Mouse (Mus musculus) ES-Bruce4 (cell line): ENCODE data around the gene Proz. TPM values are rescaled to one million over a fixed set of nuclear protein-coding genes. Genes with fewer than 3 reads are reported as not detected.

Experiments used
- H3K27ac ChIP-seq: 2 replicates; pipeline ENCODE4 v1.5.1; 2012; ENCODE audit warnings: low read length, inconsistent platforms; ENCODE audit not compliant: insufficient read depth
- H3K27me3 ChIP-seq: 2 replicates; pipeline ENCODE4 v1.6.1; 2012; ENCODE audit warnings: mild to moderate bottlenecking, low read length, inconsistent platforms; ENCODE audit not compliant: control insufficient read depth, poor library complexity, insufficient read depth, severe bottlenecking
- H3K36me3 ChIP-seq: 2 replicates; pipeline ENCODE4 v1.6.1; 2012; ENCODE audit warnings: inconsistent platforms, mild to moderate bottlenecking, low read length, moderate library complexity; ENCODE audit not compliant: control insufficient read depth, poor library complexity, insufficient read depth, severe bottlenecking
- H3K4me1 ChIP-seq: one replicate; pipeline ENCODE4 v1.8.1; 2011; ENCODE audit warnings: low read length; ENCODE audit not compliant: control insufficient read depth, insufficient read depth
- H3K4me3 ChIP-seq: 2 replicates; pipeline ENCODE4 v1.5.1; 2011; ENCODE audit warnings: low read depth, mild to moderate bottlenecking, low read length
- H3K9ac ChIP-seq: 2 replicates; pipeline ENCODE4 v1.6.1; 2012; ENCODE audit warnings: low read depth, mild to moderate bottlenecking, inconsistent platforms; ENCODE audit not compliant: poor library complexity, severe bottlenecking
- H3K9me3 ChIP-seq: replicated peaks from 2 replicates; pipeline ENCODE4 v1.6.1; 2012; ENCODE audit warnings: mild to moderate bottlenecking, low read length, inconsistent platforms; ENCODE audit not compliant: control insufficient read depth, poor library complexity, insufficient read depth, severe bottlenecking
- CTCF ChIP-seq: IDR thresholded peaks from one replicate; pipeline ENCODE4 v1.8.1; 2011; ENCODE audit warnings: low read depth, low read length
- EP300 ChIP-seq: IDR thresholded peaks from 2 replicates; pipeline ENCODE4 v1.6.1; 2011; ENCODE audit warnings: low read depth, low read length; ENCODE audit not compliant: insufficient read depth
- POLR2A ChIP-seq: IDR thresholded peaks from one replicate; pipeline ENCODE4 v1.8.1; 2011; ENCODE audit warnings: low read length; ENCODE audit not compliant: insufficient read depth
- polyA plus RNA-seq: library from polyadenylated mRNA; stranded (reverse); fragments of >200 nt; gene quantifications from 2 replicates; pipeline ENCODE4 v1.2.4, GENCODE M21; 2011; ENCODE audit warnings: low read depth; ENCODE audit not compliant: missing spikeins, insufficient read depth, insufficient read length

Proz gene
- polyA plus RNA-seq, 1 experiment = not detected

DNA sequence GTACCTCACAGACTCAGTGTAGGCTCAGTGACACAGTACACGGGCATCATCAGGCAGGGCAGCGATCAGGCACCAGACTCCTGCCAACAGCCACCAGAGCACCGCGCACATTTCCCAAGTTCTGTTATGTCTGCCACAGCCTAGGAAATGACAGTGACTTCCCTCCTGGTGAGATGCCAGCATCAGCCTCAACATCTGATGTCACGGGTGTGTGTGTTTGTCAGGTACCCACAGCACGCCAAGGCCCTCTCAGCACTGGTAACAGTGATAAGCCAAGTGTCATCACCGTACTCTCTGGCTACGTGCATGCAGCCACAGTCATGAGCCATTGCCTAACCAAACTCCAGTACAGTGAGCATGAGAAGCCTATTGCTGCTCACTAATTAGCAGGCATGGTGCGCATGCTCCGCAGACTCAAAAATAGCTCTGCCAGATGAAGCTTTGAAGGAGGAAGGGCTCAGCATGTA, 24.3 kb upstream of the Proz start:
- Histone ChIP-seq H3K27ac (no peak overlapping the region), H3K4me1 (no peaks in the 10 kb centered on the region), H3K4me3 (no peak overlapping the region), H3K27me3 (no peaks in the 10 kb centered on the region), H3K36me3 (no peaks in the 10 kb centered on the region), H3K9me3 (no peaks in the 10 kb centered on the region), H3K9ac (no peak overlapping the region)
- no peak for TF ChIP-seq CTCF
- TF ChIP-seq EP300 = no peak
- TF ChIP-seq POLR2A = no peak

DNA sequence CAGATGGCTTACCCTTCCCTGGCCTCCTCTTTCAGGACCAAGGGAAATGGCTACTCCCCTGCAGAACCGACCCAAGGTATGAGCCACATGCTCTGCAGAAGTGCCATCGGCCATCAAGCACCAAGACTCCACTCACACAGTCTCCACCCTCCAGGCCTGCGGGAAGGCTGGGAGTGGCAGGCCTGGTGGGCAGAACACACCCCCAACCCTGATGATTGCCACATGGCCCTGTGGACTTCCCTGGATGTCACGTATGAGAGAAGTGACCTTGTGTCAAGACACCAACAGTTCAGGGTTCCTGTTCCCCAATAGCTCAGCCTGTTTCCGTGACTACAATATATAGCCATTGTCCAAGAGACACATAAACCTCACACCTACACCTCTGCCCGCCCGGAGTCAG, 23.7 kb upstream of the Proz start, which contains the start of gene F10:
Gene F10 (plus strand): TSS at position 294 of the 400 bp plus-strand sequence.
- Histone ChIP-seq H3K36me3 (no peaks in the 10 kb centered on the region), H3K4me3 (no peak within 1 kb of the TSS), H3K27ac (no peak within 1 kb of the TSS), H3K4me1 (no peaks in the 10 kb centered on the region), H3K9me3 (no peaks in the 10 kb centered on the region), H3K9ac (no peak within 1 kb of the TSS), H3K27me3 (no peaks in the 10 kb centered on the region)
- TF ChIP-seq POLR2A (no peak), EP300 (no peak), CTCF (no peak)

DNA sequence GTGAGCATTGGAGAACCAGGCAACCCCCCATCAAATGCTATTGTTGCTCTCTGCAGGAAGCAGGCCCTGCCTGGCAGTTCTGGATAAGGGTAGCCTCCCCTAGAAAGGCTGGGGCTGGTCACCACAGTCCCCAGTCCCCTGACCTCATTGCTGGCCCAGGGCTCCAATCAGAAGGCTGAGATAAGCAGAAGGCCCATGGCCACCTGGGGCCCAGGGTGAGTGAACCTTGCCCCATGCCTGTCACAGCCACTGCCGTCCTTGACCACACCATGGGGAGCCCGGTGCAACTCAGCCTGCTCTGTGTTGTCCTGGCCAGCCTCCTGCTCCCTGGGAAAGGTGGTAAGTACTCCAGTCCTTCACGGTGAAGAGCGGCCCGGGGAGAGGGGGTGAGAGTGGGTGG, 23.1 kb upstream of the Proz start:
- H3K36me3 ChIP-seq = no peaks in the 10 kb centered on the region
- no peak for TF ChIP-seq CTCF
- TF ChIP-seq EP300 = no peak
- no peak for TF ChIP-seq POLR2A
- no peaks in the 10 kb centered on the region for H3K27me3 ChIP-seq
- no peaks in the 10 kb centered on the region for H3K9me3 ChIP-seq
- H3K4me1 ChIP-seq = no peaks in the 10 kb centered on the region
- no peak overlapping the region for H3K4me3 ChIP-seq
- no peak overlapping the region for H3K27ac ChIP-seq
- H3K9ac ChIP-seq = no peak overlapping the region

DNA sequence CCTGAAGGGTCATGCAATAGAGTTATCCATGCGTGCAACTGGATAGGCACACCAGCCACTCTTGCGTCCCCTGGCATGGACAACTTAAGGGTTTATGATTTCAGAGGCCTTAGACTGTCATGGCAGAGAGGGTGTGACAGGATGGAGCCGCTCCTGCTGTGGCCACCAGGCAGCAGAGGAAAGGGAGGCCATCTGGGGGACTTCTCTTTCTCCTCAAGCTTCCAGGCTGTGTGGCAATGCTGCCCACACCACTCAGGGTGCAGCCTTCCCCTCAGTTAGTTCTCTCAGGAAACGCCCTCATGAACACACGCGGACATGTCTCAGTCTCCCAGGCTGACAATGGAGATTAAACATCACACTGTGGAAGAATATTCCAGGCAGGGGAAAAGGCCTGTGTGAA, 21.7 kb upstream of the Proz start:
- H3K27me3 ChIP-seq = no peaks in the 10 kb centered on the region
- no peak overlapping the region for H3K27ac ChIP-seq
- no peaks in the 10 kb centered on the region for H3K4me1 ChIP-seq
- no peak for TF ChIP-seq POLR2A
- TF ChIP-seq EP300 = no peak
- no peak for TF ChIP-seq CTCF
- H3K9ac ChIP-seq = no peak overlapping the region
- H3K9me3 ChIP-seq = no peaks in the 10 kb centered on the region
- H3K4me3 ChIP-seq = no peak overlapping the region
- H3K36me3 ChIP-seq = no peaks in the 10 kb centered on the region

DNA sequence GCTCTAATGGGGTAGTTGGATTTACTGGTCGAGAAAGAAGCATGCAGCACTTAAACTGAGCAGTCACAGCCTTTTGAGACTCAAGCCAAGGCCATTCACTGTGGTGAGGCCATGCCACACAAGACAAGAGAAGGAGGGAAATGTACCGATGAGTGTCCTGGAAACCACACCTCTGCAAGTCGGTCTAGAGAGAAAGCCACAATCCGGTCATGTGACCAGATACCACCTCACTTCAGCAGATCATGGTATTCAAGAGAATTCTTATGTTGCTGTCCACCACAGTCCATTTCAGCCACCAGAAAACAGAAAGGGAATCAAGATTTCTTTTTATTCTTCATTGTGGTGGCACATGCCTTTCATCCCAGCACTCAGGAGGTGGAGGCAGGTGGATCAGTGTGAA, 19.3 kb upstream of the Proz start:
- Histone ChIP-seq H3K36me3 (no peaks in the 10 kb centered on the region), H3K27ac (no peak overlapping the region), H3K9me3 (no peaks in the 10 kb centered on the region), H3K9ac (no peak overlapping the region), H3K4me1 (no peaks in the 10 kb centered on the region), H3K4me3 (no peak overlapping the region), H3K27me3 (no peaks in the 10 kb centered on the region)
- TF ChIP-seq POLR2A = no peak
- no peak for TF ChIP-seq CTCF
- no peak for TF ChIP-seq EP300

DNA sequence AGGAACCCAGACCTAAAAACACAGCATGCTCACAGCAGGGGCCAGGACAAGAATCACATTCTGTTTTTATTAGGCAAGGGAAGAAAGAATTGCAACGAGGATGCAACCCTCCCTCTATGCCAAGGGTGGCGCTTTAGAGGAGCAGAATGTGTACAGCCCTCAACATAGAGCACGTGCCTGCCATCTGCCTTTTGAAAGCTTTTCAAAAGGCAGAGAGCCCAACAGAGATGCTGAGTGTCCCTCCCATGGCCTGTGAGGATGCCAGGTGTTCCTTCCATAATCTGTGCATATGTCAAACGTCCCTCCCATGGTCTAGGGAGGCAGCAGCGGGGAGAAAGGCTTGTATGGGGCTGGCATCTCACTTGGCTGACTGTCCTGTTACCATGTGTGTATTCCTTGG, 13.1 kb upstream of the Proz start:
- Histone ChIP-seq H3K27ac (no peak overlapping the region), H3K9me3 (no peaks in the 10 kb centered on the region), H3K4me1 (no peaks in the 10 kb centered on the region), H3K27me3 (no peaks in the 10 kb centered on the region), H3K36me3 (no peaks in the 10 kb centered on the region), H3K9ac (no peak overlapping the region), H3K4me3 (no peak overlapping the region)
- TF ChIP-seq EP300 (no peak), CTCF (no peak), POLR2A (no peak)

DNA sequence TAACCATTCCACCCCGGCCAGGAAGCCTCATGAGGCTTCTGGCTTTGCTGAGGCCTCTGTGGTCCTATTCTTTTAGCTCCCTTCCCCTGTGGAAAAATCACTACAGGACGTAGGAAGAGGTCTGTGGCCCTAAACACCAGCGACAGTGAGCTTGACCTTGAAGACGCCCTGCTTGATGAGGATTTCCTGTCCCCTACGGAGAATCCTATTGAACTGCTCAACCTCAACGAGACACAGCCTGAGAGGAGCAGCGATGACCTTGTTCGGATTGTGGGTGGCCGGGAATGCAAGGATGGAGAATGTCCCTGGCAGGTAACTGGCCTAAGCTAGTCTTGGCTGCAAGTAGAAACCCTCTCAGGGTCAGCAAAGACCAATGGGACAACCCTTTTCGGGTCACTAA, 10.2 kb upstream of the Proz start:
- H3K4me3 ChIP-seq = no peak overlapping the region
- H3K27ac ChIP-seq = no peak overlapping the region
- TF ChIP-seq EP300 = no peak
- no peaks in the 10 kb centered on the region for H3K36me3 ChIP-seq
- H3K9ac ChIP-seq = no peak overlapping the region
- no peaks in the 10 kb centered on the region for H3K27me3 ChIP-seq
- H3K4me1 ChIP-seq = no peaks in the 10 kb centered on the region
- no peaks in the 10 kb centered on the region for H3K9me3 ChIP-seq
